Mouse (Mus musculus) adrenal gland, adult 18-20 months (tissue): ENCODE measurements around the gene 2510002D24Rik. TPM values are rescaled to one million over a fixed set of nuclear protein-coding genes. Genes with fewer than 3 reads are reported as not detected.
"Not testable (repeated sequence)": the region's sequence is repeated elsewhere in the genome, so short reads cannot be mapped to it uniquely, and the experiment has no call there.

Source experiments
- DNase-seq, 2 experiments: peaks; one replicate each; pipeline ENCODE4 v3.0.0; 2021 to 2022; ENCODE audit warnings: low spot score in 2 of 2
- total RNA-seq, 2 experiments: library from RNA; stranded (reverse); gene quantifications; 1 replicate in 1 of 2; 2 replicates in 1 of 2; pipeline ENCODE4 v1.2.3; 2021

The 2510002D24Rik gene
- total RNA-seq, 2 experiments from 2014 or later = 9.7 to 18.5 TPM

- DNase-seq = no peak
Measured at GRCm38 (mm10) chr16:18846301-18846820, 10.0 kb downstream of the 2510002D24Rik start.

- DNase-seq = not testable (repeated sequence)
Measured at GRCm38 (mm10) chr16:18849521-18850190, 13.3 kb downstream of the 2510002D24Rik start.

GRCm38 (mm10) chr16:18858551-18858950, 22.2 kb downstream of the 2510002D24Rik start:
- peak in 1 of 2 experiments; percentile 22 for DNase-seq

GRCm38 (mm10) chr16:18860186-18860585, 23.8 kb downstream of the 2510002D24Rik start:
- peak; percentile 28 to 30 for DNase-seq

GRCm38 (mm10) chr16:18870495-18870894, 34.1 kb downstream of the 2510002D24Rik start:
- not testable (repeated sequence) for DNase-seq

- no peak for DNase-seq
Measured at GRCm38 (mm10) chr16:18876091-18876441, 39.7 kb downstream of the 2510002D24Rik start.

- peak; percentile 93 to 94 for DNase-seq
Measured at GRCm38 (mm10) chr16:18876442-18877308, 40.3 kb downstream of the 2510002D24Rik start, which contains the start of the genes Mrpl40 and Hira. Gene Mrpl40 (minus strand): TSS chr16:18876862. Gene Hira (plus strand): TSS chr16:18877037.

GRCm38 (mm10) chr16:18877386-18878090, 41.2 kb downstream of the 2510002D24Rik start:
- peak in 1 of 2 experiments; percentile 36 for DNase-seq

GRCm38 (mm10) chr16:18878091-18878720, 41.8 kb downstream of the 2510002D24Rik start:
- no peak for DNase-seq

- DNase-seq = no peak
Measured at GRCm38 (mm10) chr16:18884044-18884443, 47.7 kb downstream of the 2510002D24Rik start.

Other genes starting within 250 kb of the 2510002D24Rik start
- gene Tbx1, start 245.9 kb upstream of the 2510002D24Rik start, total RNA-seq = under 1 TPM in 1 of 2 experiments, not detected in 1; 0.22 TPM
- gene Gp1bb, start 214.2 kb upstream of the 2510002D24Rik start, total RNA-seq = not detected
- gene Gm49601, start 210.2 kb upstream of the 2510002D24Rik start, total RNA-seq = 1 to 10 TPM; 1.4 to 5.1 TPM
- gene Sept5, start 206.6 kb upstream of the 2510002D24Rik start, total RNA-seq = 10 to 100 TPM in 1 of 2 experiments, 1 to 10 TPM in 1; 7.9 to 10.7 TPM
- 10 to 100 TPM in 1 of 2 experiments, 1 to 10 TPM in 1; 4.5 to 13.7 TPM for gene Cldn5, start 59.7 kb upstream of the 2510002D24Rik start, total RNA-seq
- gene Ufd1, start 24.8 kb upstream of the 2510002D24Rik start, total RNA-seq = 100 to 1,000 TPM in 1 of 2 experiments, 10 to 100 TPM in 1; 98.4 to 121 TPM
- gene Cdc45, start 24.6 kb upstream of the 2510002D24Rik start, total RNA-seq = 10 to 100 TPM in 1 of 2 experiments, 1 to 10 TPM in 1; 6.3 to 11.0 TPM
- 1 to 10 TPM; 5.3 to 7.5 TPM for gene Gm28539, start within 50 bp of the 2510002D24Rik start, total RNA-seq
- 10 to 100 TPM; 50.2 to 50.4 TPM for gene Mrpl40, start 40.3 kb downstream of the 2510002D24Rik start, total RNA-seq
- gene Hira, start 40.5 kb downstream of the 2510002D24Rik start, total RNA-seq = 10 to 100 TPM; 29.4 to 32.3 TPM